Mouse (Mus musculus): ENCODE measurements around the gene Myom3.

DNA sequence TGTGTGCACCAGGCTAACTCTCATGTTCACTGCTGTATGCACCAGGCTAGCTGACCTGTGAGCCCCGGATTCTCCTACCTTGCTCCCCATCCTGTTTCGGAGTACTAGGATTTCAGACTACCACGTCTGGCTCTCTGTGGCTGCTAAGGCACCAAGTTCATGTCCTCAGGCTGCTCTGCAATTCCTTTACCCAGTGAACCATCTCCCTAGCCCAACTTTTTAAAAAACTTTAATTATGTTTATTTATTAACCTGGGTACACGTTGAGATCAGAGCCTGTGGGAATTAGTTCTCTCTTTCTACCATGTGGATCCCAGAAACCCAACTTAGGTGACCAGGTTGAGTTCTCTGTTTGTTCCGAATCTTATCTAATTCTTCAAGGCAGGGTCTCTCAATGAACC lies 27.1 kb downstream of the Myom3 start:
- TF ChIP-seq POLR2A (IDR thresholded peaks at IDR 0.05; ENCODE audit: insufficient read depth, low read depth, low read length) (no peak), CTCF (IDR thresholded peaks at IDR 0.05; ENCODE audit: insufficient read depth, low read depth, low read length) (no peak)
